Mouse (Mus musculus) thymus, postnatal 25 days (tissue): Measurements from ENCODE around the gene Rpap2.
A peak's percentile ranks its signal among the peaks of the same experiment; 100 is the strongest.

Source experiments
- DNase-seq: peaks from one replicate; pipeline ENCODE4 v3.0.0; 2022

The Rpap2 gene

DNA sequence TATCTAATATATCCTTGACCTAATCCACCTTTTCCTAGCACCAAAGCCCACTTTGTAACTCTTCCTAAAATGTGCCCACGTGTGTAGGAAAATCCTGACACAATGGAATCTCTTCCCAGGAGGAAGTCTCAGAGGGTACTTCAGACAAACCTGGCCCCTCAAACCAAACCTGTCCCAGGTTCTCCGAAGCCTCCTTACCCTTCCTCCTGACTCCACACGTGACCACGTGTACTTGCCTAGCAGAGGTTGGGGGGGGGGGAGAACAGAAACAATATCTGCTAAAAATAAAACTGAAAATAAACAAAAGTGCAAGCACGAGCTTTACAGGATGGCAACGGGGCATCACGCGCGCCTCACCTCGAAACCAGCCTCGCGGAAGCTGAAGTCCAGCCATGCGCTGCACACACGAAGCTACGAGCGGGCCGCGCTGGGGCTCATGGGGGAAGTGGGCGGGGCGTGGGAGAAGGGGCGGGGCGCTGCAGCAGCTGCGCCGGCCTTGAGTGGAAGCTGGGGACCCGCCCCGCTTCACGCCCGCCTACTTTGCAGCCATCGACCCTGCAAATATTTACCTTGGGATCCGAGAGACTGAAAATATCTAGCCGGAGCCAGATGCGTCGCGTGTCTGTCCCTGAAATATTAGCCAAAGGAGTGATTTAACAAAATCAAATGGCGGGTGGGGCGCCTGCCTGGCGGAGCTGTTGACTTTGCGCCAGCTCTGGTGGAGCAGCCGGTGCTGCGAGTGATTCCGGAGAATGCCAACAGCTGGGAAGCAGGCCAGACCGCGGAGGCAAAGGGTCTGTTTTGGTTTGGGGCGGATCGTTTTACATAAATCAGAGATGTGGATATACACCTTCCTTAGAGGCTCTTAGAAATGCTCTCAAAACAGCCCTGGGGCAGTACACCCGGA, 90.7 kb downstream of the Rpap2 start:
- peak; percentile 81 for DNase-seq

DNA sequence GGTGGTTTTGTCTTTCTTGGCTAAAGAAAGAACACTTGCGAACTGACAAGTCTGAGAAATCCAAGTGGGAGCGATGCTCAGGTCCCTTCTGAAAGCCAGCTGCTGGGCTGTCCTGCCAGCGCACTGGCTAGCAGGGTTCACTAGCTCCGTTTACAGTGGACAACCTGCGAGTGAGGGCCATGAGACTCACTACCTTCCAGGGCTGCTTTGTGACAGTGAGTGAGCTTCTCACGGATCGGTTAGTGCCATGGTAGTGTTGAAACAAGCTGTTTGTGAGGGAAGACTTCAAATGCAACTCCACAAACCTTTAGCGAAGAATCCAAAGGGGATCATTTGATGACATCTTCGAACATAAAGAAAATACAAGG, 91.3 kb downstream of the Rpap2 start:
- DNase-seq, result no peak

GRCm38 (mm10) chr5:107695019-107695418, 97.8 kb downstream of the Rpap2 start:
- no peak for DNase-seq

GRCm38 (mm10) chr5:107698888-107699287, 101.7 kb downstream of the Rpap2 start:
- no peak for DNase-seq

DNA sequence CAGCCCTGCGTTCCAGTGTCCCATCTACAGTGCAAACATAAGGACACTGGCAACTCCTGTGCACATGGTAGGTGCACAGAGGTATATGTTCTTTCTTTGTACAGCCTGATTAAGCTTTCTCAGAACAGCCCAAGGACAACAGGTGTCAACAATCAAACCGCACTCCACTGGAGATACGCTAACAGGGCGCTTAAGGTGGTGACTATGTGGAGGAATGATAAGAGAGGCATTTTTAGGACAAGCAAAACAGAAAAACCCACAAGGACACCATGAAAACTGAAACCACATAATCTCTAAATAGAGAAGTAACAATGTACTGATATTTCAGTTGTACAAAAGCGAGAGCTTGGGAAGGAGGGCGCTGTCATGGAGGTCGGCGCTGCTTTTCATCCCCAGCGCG, 103.7 kb downstream of the Rpap2 start:
- DNase-seq, result no peak

DNA sequence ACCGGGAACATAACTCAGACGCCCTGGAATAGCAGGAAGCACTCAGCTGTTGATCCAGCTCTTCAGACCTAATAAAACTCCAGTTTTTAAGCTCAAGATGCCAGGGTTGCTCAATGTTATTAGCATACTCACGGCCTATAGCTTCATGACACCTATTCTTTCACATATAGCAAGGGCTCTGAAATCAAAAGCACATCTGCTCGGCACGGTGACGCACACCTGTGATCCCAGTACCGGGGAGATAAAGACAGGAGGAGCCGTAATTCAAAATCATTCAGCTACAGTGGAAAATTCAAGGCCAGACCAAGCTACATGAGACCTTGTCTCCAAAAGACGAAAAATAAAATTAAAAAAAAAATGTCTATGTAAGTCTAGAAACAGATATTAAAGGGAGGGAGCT, 104.5 kb downstream of the Rpap2 start:
- DNase-seq, result no peak

DNA sequence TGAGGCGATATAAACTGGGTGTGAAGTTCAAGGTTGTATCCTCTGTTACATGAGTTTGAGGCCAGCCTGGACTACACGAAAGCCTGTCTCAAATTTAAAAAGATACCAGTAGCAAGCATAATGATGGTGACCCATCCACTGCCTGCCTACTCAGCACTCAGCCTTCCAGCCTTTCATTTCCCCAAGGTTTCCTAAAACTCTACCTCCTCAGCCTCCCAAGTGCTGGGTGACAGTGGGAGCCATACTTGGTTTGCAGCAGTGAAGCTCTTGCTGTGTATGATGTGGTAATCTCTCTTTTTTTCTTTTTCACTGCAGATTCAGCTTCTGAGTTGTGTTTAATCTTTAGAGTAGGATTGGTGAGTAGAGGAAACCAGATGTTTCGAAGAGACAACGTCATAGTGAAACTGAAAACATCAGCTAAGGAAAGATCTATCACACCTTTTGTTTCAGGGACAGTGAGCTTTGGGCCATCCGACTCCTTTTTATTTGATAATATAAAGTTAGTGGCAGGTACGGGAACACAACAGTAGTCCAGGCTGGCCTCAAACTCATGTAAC, 106.1 kb downstream of the Rpap2 start:
- peak; percentile 59 for DNase-seq

DNA sequence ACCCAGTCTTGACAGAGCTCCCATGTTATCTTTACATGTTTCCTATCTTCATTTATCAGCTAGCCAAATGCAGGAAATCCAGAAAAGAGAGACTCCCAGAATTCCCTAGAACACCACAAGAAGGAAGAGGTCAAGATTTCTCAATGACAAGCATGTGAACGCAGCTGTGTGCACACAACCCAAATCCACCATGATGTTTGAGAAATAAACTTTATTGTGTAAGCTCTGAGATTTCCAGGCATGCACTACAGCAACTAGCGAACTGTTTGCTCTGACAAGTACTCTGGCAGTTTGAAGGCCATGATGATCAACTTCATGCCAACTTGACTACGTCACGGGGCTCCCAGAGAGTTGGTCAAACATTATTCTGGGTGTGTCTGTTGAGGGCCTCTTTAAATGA, 108.6 kb downstream of the Rpap2 start:
- DNase-seq, result no peak

DNA sequence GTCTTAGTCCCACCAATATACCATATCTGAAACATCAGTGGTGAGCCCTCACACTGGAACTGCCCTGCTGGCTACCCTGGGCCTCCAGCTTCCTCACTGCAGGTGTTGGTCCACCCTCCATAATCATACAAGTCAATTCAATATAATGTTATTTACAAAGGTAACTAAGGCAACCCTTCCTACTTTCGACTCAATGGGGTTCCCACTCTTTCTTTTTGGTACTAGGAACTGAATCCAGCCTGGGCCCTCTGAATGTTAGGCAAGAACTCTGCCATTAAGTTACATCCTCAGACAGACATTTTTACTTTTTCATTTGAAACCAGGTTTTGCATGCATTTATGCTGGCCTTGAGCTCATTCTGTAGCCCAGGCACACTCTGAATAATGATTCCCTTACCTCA, 109.1 kb downstream of the Rpap2 start:
- DNase-seq, result no peak

DNA sequence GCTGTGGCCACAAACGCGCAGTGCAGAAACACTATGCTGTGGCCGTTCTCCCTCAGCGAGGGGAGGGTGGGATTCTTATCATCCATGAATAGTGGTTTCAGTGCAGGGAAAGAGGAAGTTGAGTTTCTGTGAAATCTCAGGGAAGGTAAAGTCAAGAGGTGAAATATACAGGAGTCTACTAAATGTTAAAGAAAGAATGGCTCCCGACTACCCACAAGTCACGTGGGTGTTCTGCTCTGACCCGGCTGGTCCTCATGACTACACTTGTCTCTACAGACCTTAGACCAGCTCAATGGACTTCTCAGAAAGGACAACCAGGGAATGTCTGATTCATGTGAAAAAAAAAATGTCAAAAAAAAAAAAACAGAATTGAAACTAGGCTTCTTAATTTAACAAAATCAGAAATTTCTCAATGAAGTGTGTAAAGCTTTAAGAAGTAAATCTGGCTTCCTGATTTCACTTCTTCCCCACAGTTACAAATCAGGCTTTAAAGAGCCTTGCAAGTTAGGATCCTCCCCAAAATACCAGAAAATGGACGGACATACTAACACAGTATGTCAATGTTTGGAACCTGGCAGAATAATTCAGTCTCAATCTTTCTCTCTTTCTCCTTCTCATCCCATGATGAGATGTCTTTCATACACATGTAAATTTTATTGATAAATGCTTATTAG, 111.1 kb downstream of the Rpap2 start:
- no peak for DNase-seq
